Mouse (Mus musculus): Measurements from ENCODE around the gene Rap1gds1. TPM values are rescaled to one million over a fixed set of nuclear protein-coding genes. Genes with fewer than 3 reads are reported as not detected.

The Rap1gds1 gene
- total RNA-seq, 2 experiments from 2014 or later, result 49.2 to 58.4 TPM

GRCm38 (mm10) chr3:138886121-138886520 lies 188.9 kb downstream of the Rap1gds1 start:
- no peak for DNase-seq (ENCODE audit: low spot score in 2 of 2)

- DNase-seq (ENCODE audit: low spot score in 2 of 2), result no peak
Measured at GRCm38 (mm10) chr3:138881725-138882347, 193.2 kb downstream of the Rap1gds1 start.

- DNase-seq (ENCODE audit: low spot score in 2 of 2), result no peak
Measured at GRCm38 (mm10) chr3:138880999-138881724, 193.8 kb downstream of the Rap1gds1 start.

GRCm38 (mm10) chr3:138877741-138878140 lies 197.3 kb downstream of the Rap1gds1 start:
- DNase-seq (ENCODE audit: low spot score in 2 of 2), result no peak

GRCm38 (mm10) chr3:138876931-138877361 lies 198.1 kb downstream of the Rap1gds1 start:
- no peak for DNase-seq (ENCODE audit: low spot score in 2 of 2)

GRCm38 (mm10) chr3:138876418-138876817 lies 198.6 kb downstream of the Rap1gds1 start:
- DNase-seq (ENCODE audit: low spot score in 2 of 2), result no peak

- DNase-seq (ENCODE audit: low spot score in 2 of 2), result no peak
Measured at GRCm38 (mm10) chr3:138875936-138876335, 199.1 kb downstream of the Rap1gds1 start.

Other genes with a start within 250 kb of the Rap1gds1 start
- gene Stpg2, start 130.5 kb upstream of the Rap1gds1 start, total RNA-seq (2021), result under 1 TPM in 1 of 2 experiments, not detected in 1; 0.20 TPM